16 mouse cellular contexts compared by ENCODE assay signal in the genomic region with DNA sequence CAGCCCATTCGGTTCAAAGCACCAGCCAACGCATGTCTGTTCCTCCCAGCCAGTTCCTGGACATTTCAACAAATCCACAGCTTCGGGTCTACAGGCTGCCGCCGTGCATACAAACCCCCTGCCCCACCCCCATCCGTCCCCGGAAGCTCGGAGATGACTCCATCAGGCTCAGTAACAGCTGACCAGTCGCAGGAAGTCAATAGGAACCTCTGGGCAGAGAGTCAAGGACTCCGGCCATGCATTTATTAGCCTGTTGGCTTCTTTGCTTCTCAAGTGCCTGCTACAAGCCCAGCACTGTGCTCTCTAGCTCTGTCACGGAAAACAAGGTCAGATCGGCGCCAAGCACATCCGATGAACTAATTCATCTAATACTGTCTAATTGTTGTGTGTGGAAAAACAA.
DNase-seq lines count a peak whose midpoint lies in the region; ATAC-seq lines count a peak whose summit lies in the region.
"Had no signal": no experiment of that assay in that cellular context is flagged by ENCODE, and none has a peak within 500 bp of the region (broad histone marks: within the 10 kb centered on the region; RNA-seq: fewer than 3 reads in every experiment).

No protein-coding gene starts in this region.

- intact Hi-C loops in left cerebral cortex, postnatal 4 days (cut with DNase I) = no loop called here

- no peaks in the 10 kb centered on the region for H3K4me1 ChIP-seq in hindbrain, embryonic 16.5 days (ENCODE audit: control insufficient read depth, insufficient read depth, low read depth, low read length)
- H3K4me1 ChIP-seq in hindbrain, embryonic 11.5 days (replicated peaks; ENCODE audit: control insufficient read depth, insufficient read depth, low read length) = no peaks in the 10 kb centered on the region
- H3K4me1 ChIP-seq in embryonic facial prominence, embryonic 10.5 days = no peaks in the 10 kb centered on the region
- H3K4me1 ChIP-seq: hindbrain, embryonic 13.5 days; limb, embryonic 13.5 days; megakaryocyte, embryonic 14.5 days had no signal

- H3K9me3 ChIP-seq in hindbrain, embryonic 16.5 days (ENCODE audit: control insufficient read depth, low read length) = 0 out of 2 replicates have a peak, but pooled peaks cover 2% of the 10 kb centered on the region
- H3K9me3 ChIP-seq in hindbrain, embryonic 11.5 days (ENCODE audit: control insufficient read depth, low read length) = no peaks in the 10 kb centered on the region
- 0 out of 2 replicates have a peak, but pooled peaks cover 3% of the 10 kb centered on the region for H3K9me3 ChIP-seq in embryonic facial prominence, embryonic 10.5 days
- H3K9me3 ChIP-seq: hindbrain, embryonic 13.5 days had no signal

- H3K4me3 ChIP-seq in hindbrain, embryonic 16.5 days (ENCODE audit: low read length) = no peak overlapping the region
- H3K4me3 ChIP-seq in hindbrain, embryonic 11.5 days (ENCODE audit: low read depth, low read length) = no peak overlapping the region
- no peak overlapping the region for H3K4me3 ChIP-seq in embryonic facial prominence, embryonic 10.5 days
- H3K4me3 ChIP-seq: hindbrain, embryonic 13.5 days; limb, embryonic 13.5 days; megakaryocyte, embryonic 14.5 days had no signal

- H3K4me2 ChIP-seq in hindbrain, embryonic 16.5 days (ENCODE audit: low read length) = no peak overlapping the region
- no peak overlapping the region for H3K4me2 ChIP-seq in hindbrain, embryonic 11.5 days (replicated peaks; ENCODE audit: low read depth, low read length)
- H3K4me2 ChIP-seq: hindbrain, embryonic 13.5 days; limb, embryonic 13.5 days had no signal

- no peaks in the 10 kb centered on the region for H3K27me3 ChIP-seq in hindbrain, embryonic 16.5 days (replicated peaks; ENCODE audit: control insufficient read depth, insufficient read depth, low read length)
- H3K27me3 ChIP-seq in hindbrain, embryonic 11.5 days (ENCODE audit: control insufficient read depth, insufficient read depth, low read length) = no peaks in the 10 kb centered on the region
- H3K27me3 ChIP-seq in embryonic facial prominence, embryonic 10.5 days (replicated peaks; ENCODE audit: low read depth, poor library complexity, severe bottlenecking) = peaks cover 24% of the 10 kb centered on the region
- H3K27me3 ChIP-seq: megakaryocyte, embryonic 14.5 days had no signal

- no peak for DNase-seq in hindbrain, embryonic 11.5 days (ENCODE audit: low spot score)
- DNase-seq in right cerebral cortex, adult 18-20 months = peak; percentile 65
- no peak for DNase-seq in right cerebral cortex, postnatal 14 days
- peak; percentile 10 to 12 for DNase-seq in cerebellum, postnatal 36 days
- DNase-seq in left cerebral cortex, postnatal 4 days = peak; percentile 71
- DNase-seq in thymus, postnatal 0 days (ENCODE audit: low spot score) = no peak
- no peak for DNase-seq in embryonic facial prominence, embryonic 10.5 days (ENCODE audit: low spot score)
- DNase-seq: adrenal gland, adult 8-10 months; embryo, embryonic 11 days; kidney, adult 8-10 months; liver, postnatal 0 days had no signal

- WGBS in hindbrain, embryonic 16.5 days = 65% methylated on average over 14 of the region's 14 CpGs
- 84% methylated on average over 14 of the region's 14 CpGs for WGBS in hindbrain, embryonic 11.5 days
- 84% methylated on average over 14 of the region's 14 CpGs for WGBS in embryonic facial prominence, embryonic 10.5 days

- no peak overlapping the region for H3K27ac ChIP-seq in hindbrain, embryonic 16.5 days (ENCODE audit: low read depth, low read length)
- H3K27ac ChIP-seq in hindbrain, embryonic 11.5 days (ENCODE audit: low read depth, low read length) = no peak overlapping the region
- H3K27ac ChIP-seq in embryonic facial prominence, embryonic 10.5 days (replicated peaks) = no peak overlapping the region
- H3K27ac ChIP-seq: hindbrain, embryonic 13.5 days; limb, embryonic 13.5 days had no signal

- ATAC-seq in hindbrain, embryonic 16.5 days = peak; percentile 93
- no peak for ATAC-seq in hindbrain, embryonic 11.5 days (ENCODE audit: low FRiP score)
- ATAC-seq: forebrain, embryonic 16.5 days; liver, postnatal 0 days had no signal

- no peak overlapping the region for H3K9ac ChIP-seq in hindbrain, embryonic 16.5 days (ENCODE audit: low read depth, low read length)
- H3K9ac ChIP-seq in hindbrain, embryonic 11.5 days (ENCODE audit: low read depth, low read length) = no peak overlapping the region
- H3K9ac ChIP-seq: hindbrain, embryonic 13.5 days; limb, embryonic 13.5 days; liver, postnatal 0 days had no signal

- H3K36me3 ChIP-seq in hindbrain, embryonic 16.5 days (ENCODE audit: control insufficient read depth, insufficient read depth, low read length) = no peaks in the 10 kb centered on the region
- no peaks in the 10 kb centered on the region for H3K36me3 ChIP-seq in hindbrain, embryonic 11.5 days (ENCODE audit: control insufficient read depth, insufficient read depth, low read length)
- H3K36me3 ChIP-seq in embryonic facial prominence, embryonic 10.5 days (replicated peaks) = no peaks in the 10 kb centered on the region
- H3K36me3 ChIP-seq: hindbrain, embryonic 13.5 days; limb, embryonic 13.5 days had no signal

Comparison
In these comparisons a context has a peak if more than half of its experiments do, and no peak if none do; other contexts are left out.
1. DNase-seq: peak in right cerebral cortex, adult 18-20 months (single experiment), cerebellum, postnatal 36 days (2 of 2) and left cerebral cortex, postnatal 4 days (single experiment); none in hindbrain, embryonic 11.5 days (single experiment), right cerebral cortex, postnatal 14 days (single experiment), thymus, postnatal 0 days (single experiment) and embryonic facial prominence, embryonic 10.5 days (single experiment).